Mouse (Mus musculus) liver, embryonic 15.5 days (tissue): ENCODE data around the gene Ssr2. TPM values are rescaled to one million over a fixed set of nuclear protein-coding genes. Genes with fewer than 3 reads are reported as not detected.

ENCODE experiments used
- ATAC-seq: fragments of 200-750 bp; cut with Nextera tagmentation; 2 replicates; pipeline ENCODE4 v1.8.0; 2017; ENCODE audit warnings: moderate number of reproducible peaks, mild to moderate bottlenecking, moderate library complexity; ENCODE audit not compliant: insufficient read depth
- H3K27ac ChIP-seq: fragments of 300-500 bp; sonication (generic); replicated peaks from 2 replicates; pipeline ENCODE4 v1.5.1; 2015; ENCODE audit warnings: mild to moderate bottlenecking, inconsistent platforms
- H3K27me3 ChIP-seq: fragments of 300-500 bp; sonication (generic); 2 replicates; pipeline ENCODE4 v1.6.1; 2015; ENCODE audit warnings: mild to moderate bottlenecking, inconsistent platforms
- H3K36me3 ChIP-seq: fragments of 300-500 bp; sonication (generic); replicated peaks from 2 replicates; pipeline ENCODE4 v1.6.1; 2015; ENCODE audit warnings: moderate library complexity, mild to moderate bottlenecking, inconsistent platforms
- H3K4me1 ChIP-seq: fragments of 300-500 bp; sonication (generic); replicated peaks from 2 replicates; pipeline ENCODE4 v1.6.1; 2015; ENCODE audit warnings: inconsistent platforms
- H3K4me2 ChIP-seq: fragments of 300-500 bp; sonication (generic); 2 replicates; pipeline ENCODE4 v1.6.1; 2015; ENCODE audit warnings: moderate library complexity, mild to moderate bottlenecking, inconsistent platforms
- H3K4me3 ChIP-seq: fragments of 300-500 bp; sonication (generic); replicated peaks from 2 replicates; pipeline ENCODE4 v1.5.1; 2015; ENCODE audit warnings: mild to moderate bottlenecking, inconsistent platforms
- H3K9ac ChIP-seq: fragments of 300-500 bp; sonication (generic); 2 replicates; pipeline ENCODE4 v1.6.1; 2015; ENCODE audit warnings: moderate library complexity, mild to moderate bottlenecking, inconsistent platforms
- H3K9me3 ChIP-seq: fragments of 300-500 bp; sonication (generic); replicated peaks from 2 replicates; pipeline ENCODE4 v1.6.1; 2016; ENCODE audit warnings: inconsistent platforms
- WGBS: fragments of 180-500 bp; shearing (Covaris S2); methylation state at CpG from one replicate; pipeline ENCODE4 v1.1.7; 2015; ENCODE audit warnings: mixed read lengths; ENCODE audit not compliant: insufficient replicate concordance; 5-methylcytosine and 5-hydroxymethylcytosine counted together
- polyA plus RNA-seq: library from polyadenylated mRNA; unstranded; fragments of >200 nt; fragmentation: Nextera tagmentation; extraction: Ambion mirVana; gene quantifications from 2 replicates; pipeline ENCODE4 v1.2.1, GENCODE M21; 2015

Ssr2 gene
- polyA plus RNA-seq, 1 experiment from 2014 or later, result 190 TPM

DNA sequence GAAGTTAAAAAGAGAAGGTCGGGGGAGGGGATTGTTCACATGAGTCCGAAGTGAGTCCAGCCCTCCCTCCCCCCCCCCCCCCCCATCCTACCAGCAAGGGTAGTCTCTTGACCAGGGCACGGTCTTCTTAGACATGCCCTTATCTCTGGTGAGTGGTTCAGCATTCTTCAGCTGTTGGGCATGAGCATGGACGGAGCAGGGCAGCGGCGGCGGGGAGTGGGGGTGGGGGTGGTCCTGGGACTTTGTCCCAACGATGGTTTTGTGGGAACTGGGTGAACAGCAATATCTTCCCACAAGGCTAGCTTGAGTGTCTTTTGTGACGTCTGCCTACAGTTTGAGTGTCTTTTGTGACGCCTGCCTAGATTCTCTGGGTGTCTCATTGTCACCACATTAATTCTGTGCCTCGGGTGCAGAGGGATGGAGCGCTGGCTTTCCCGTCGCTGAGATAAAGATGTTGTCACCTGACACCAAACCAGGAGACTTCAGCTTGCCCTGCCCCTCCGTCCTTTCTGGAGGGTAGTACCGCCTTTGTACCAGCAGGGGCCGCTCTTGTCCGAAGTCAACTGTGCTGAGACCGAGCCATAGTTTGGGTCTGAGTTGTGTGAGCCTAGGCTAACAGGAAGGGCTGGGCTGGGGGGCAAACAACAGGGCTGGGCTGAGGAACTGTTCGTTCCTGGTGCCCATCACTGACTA is 31.5 kb downstream of the Ssr2 start:
- H3K9ac ChIP-seq, result no peak overlapping the region
- H3K9me3 ChIP-seq, result no peaks in the 10 kb centered on the region
- under 1% methylated on average over 20 of the region's 20 CpGs for WGBS
- ATAC-seq, result peak; percentile 74
- peaks cover 28% of the 10 kb centered on the region for H3K4me1 ChIP-seq
- H3K4me2 ChIP-seq, result peak overlapping the region; percentile 53
- H3K27me3 ChIP-seq, result no peaks in the 10 kb centered on the region
- H3K4me3 ChIP-seq, result peak overlapping the region; percentile 21
- no peak overlapping the region for H3K27ac ChIP-seq
- no peaks in the 10 kb centered on the region for H3K36me3 ChIP-seq

DNA sequence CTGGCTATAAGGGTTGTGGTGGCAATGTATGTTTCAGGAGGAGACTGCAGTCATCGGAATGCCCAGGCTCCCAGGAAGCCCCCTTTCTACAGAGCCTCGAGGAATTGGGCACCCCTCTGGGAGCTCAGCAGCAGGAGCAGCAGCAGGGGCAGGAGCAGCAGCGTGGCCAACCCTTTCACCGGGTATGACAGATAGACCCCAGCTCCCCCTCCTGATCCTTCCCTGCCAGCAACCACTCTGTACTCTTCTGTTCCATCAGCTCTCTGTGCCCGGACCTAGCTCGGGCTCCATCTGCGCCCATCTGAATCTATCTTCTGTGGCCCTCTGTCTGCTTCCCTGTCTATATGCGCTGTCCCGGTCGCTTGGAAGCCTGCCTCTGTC is 32.1 kb downstream of the Ssr2 start:
- no peaks in the 10 kb centered on the region for H3K27me3 ChIP-seq
- no peak overlapping the region for H3K9ac ChIP-seq
- H3K36me3 ChIP-seq, result no peaks in the 10 kb centered on the region
- peak overlapping the region; percentile 53 for H3K4me2 ChIP-seq
- no peak overlapping the region for H3K27ac ChIP-seq
- H3K9me3 ChIP-seq, result no peaks in the 10 kb centered on the region
- peak overlapping the region; percentile 14 for H3K4me3 ChIP-seq
- 18% methylated on average over 10 of the region's 10 CpGs for WGBS
- peaks cover 28% of the 10 kb centered on the region for H3K4me1 ChIP-seq
- 0 out of 2 replicates have a peak, but pooled peaks have one; percentile 8 for ATAC-seq

DNA sequence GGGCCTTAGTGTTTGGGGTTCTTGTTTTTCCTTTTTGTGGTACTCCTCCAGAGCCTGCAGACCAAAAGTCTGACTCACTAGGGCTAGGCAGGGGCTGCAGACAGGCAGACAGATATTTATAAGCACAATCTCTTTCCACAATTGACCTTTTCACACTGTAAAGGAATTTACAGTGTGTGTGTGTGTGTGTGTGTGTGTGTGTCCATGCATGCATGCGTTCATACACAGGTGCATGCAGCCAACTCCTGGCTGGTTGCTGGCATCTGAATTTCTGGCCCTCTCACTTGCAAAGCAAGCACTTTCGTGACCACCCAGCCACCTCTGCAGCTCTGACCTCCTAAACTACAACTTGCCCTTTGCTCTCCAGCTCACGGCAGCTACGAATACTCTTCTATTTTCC is 33.4 kb downstream of the Ssr2 start:
- H3K4me1 ChIP-seq, result peaks cover 21% of the 10 kb centered on the region
- H3K36me3 ChIP-seq, result no peaks in the 10 kb centered on the region
- H3K4me2 ChIP-seq, result no peak overlapping the region
- no peak overlapping the region for H3K27ac ChIP-seq
- 60% methylated on average over 4 of the region's 4 CpGs for WGBS
- H3K27me3 ChIP-seq, result no peaks in the 10 kb centered on the region; the same call in 1 of the 2 replicates
- no peak overlapping the region for H3K4me3 ChIP-seq
- H3K9ac ChIP-seq, result no peak overlapping the region; the same call in 1 of the 2 replicates
- ATAC-seq, result no peak
- H3K9me3 ChIP-seq, result no peaks in the 10 kb centered on the region

DNA sequence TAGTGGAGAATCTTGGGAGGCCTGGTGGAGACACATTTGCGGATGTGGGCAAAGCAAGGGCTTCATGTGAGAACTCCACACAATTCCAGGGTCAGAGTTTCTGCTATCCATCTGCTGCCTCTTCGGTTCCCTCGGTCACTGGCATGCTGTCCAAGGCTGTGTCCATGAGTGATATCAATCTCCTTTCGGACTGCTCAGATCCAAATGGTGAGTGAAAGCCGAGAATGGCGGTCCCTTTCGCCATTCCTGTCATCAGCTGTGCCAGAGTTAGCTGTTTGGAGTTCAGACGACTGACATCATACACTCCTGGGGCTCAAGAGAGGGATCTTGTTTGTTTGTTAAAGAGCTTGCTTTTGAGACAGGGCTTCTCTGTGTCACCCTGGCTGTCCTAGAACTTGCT is 38.7 kb downstream of the Ssr2 start:
- no peaks in the 10 kb centered on the region; the same call in 1 of the 2 replicates for H3K27me3 ChIP-seq
- H3K36me3 ChIP-seq, result no peaks in the 10 kb centered on the region
- no peak for ATAC-seq
- no peak overlapping the region for H3K4me3 ChIP-seq
- no peak overlapping the region for H3K27ac ChIP-seq
- H3K4me1 ChIP-seq, result peaks cover 33% of the 10 kb centered on the region
- no peak overlapping the region for H3K4me2 ChIP-seq
- no peaks in the 10 kb centered on the region for H3K9me3 ChIP-seq
- H3K9ac ChIP-seq, result no peak overlapping the region
- WGBS, result 71% methylated on average over 8 of the region's 8 CpGs

DNA sequence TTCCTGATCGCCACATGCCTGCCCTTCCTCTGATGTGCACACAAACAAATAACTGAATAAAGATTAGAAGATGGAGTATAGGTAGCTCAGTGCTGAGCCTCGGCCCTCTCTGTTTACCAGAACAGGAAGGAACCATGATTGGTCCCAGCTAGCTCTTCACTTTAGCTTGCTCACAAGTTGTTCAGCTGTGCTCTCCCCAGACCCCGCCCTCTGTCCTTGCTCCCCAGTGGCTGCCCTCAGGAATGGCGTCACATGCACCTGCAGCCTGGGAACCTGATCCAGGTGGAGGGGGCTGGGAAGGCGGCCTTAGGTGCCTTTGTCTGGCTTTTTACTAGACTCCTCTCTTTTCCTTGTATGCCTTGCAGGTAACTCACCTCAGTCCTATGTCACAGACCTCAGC is 39.4 kb downstream of the Ssr2 start:
- ATAC-seq, result no peak
- no peak overlapping the region for H3K27ac ChIP-seq
- H3K4me3 ChIP-seq, result no peak overlapping the region
- H3K9ac ChIP-seq, result no peak overlapping the region
- H3K36me3 ChIP-seq, result no peaks in the 10 kb centered on the region
- no peaks in the 10 kb centered on the region; the same call in 1 of the 2 replicates for H3K27me3 ChIP-seq
- H3K9me3 ChIP-seq, result no peaks in the 10 kb centered on the region
- no peak overlapping the region for H3K4me2 ChIP-seq
- WGBS, result 58% methylated on average over 5 of the region's 5 CpGs
- H3K4me1 ChIP-seq, result peaks cover 40% of the 10 kb centered on the region

DNA sequence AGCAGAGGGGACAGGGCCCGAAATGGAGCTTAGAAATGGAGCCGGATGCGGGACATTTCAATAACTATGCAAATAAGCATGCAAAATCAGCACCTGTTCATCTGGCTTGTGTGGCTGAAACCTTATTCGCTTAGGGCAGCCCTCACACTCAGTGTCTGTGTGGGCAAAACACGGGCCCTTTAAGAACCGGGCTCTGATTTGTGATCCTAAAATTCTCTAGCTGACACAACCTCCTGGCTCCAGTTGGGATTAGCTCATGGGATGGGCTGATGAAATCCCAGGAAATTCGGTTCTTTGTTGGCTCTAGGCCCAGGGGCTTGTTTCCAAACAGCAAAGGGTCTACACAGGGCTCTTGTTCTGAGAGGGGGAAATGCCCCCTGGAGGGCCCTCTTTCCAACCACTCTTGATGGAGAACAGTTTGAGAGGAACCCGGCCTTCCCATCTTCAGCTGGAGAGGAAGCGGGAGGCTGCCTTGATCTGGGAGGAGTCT is 40.3 kb downstream of the Ssr2 start:
- H3K9ac ChIP-seq, result no peak overlapping the region
- H3K27ac ChIP-seq, result no peak overlapping the region
- no peaks in the 10 kb centered on the region for H3K9me3 ChIP-seq
- no peak for ATAC-seq
- H3K4me3 ChIP-seq, result no peak overlapping the region
- peaks cover 7% of the 10 kb centered on the region; the same call in 1 of the 2 replicates for H3K27me3 ChIP-seq
- H3K4me1 ChIP-seq, result peaks cover 48% of the 10 kb centered on the region
- H3K36me3 ChIP-seq, result no peaks in the 10 kb centered on the region
- H3K4me2 ChIP-seq, result no peak overlapping the region
- WGBS, result 59% methylated on average over 9 of the region's 9 CpGs

DNA sequence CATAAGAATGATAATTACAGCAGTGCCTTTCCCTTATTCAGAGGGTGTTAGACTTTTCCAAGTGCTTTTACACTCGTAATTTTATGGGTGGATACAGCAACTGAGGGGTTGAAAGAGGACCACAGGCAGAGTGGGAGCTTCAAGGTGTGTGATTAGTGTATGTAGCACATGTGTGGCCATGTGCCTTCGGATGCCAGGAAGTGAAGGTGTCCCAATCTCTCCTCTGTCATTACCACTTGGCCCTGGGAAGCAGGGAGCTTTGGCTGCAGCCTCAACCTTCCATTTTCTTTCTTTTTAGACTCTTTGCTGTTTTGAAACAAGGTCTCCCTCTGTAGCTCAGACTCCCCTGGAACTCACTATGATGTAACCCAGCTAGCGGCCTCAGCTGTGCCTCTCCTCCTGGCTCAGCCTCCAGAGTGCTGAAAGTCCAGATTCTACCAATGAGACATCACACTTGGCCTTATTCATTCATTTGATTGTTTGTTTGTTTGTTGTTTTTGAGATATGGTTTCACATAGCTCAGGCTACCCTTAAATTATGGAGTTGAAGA is 41.4 kb downstream of the Ssr2 start:
- 60% methylated on average over 3 of the region's 3 CpGs for whole genome bisulfite sequencing
- Histone ChIP-seq H3K9me3 (no peaks in the 10 kb centered on the region), H3K4me1 (peaks cover 59% of the 10 kb centered on the region), H3K4me2 (no peak overlapping the region), H3K27me3 (peaks cover 8% of the 10 kb centered on the region; the same call in 1 of the 2 replicates), H3K27ac (no peak overlapping the region), H3K36me3 (no peaks in the 10 kb centered on the region), H3K4me3 (no peak overlapping the region), H3K9ac (no peak overlapping the region)
- ATAC-seq, result no peak

DNA sequence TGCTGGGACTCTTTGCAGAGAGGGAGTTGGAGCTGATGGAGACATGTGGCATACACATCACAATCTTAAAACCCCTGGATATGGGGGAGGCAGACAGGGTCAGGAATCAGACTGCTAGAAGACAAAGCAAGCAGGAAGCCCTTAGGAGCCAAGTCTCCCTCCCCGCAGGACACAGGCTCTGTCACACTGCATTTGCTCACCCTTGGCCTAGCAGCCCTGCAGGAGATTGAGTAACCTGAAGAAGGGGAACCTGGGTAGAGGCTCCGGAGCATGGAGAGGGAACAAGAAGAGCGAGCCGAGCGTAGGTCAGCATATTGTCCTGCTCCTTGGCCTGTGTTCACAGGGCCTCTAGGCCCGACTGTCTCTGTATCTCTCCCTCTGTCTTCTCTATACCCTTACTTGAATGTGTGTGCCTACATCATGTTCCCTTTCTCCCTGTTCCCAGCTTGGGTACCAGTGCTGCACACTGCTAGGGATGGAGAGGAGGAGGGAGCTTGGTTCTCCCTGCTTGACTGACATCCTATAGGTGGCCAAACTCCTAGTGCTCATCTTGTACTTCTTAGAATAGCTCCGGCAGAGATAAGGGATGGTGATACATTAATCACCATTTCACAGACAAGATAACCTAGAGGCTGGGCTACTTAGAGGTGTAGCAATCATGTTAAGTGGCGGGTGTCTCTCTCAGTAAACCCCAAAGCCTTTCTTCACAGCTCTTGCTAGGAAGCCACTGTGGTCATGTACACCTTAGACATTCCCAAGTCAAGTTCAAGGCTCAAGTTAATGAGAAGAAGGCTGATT is 42.6 kb downstream of the Ssr2 start:
- ATAC-seq, result peak; percentile 11; the same call in 1 of the 2 replicates
- peaks cover 71% of the 10 kb centered on the region for H3K4me1 ChIP-seq

DNA sequence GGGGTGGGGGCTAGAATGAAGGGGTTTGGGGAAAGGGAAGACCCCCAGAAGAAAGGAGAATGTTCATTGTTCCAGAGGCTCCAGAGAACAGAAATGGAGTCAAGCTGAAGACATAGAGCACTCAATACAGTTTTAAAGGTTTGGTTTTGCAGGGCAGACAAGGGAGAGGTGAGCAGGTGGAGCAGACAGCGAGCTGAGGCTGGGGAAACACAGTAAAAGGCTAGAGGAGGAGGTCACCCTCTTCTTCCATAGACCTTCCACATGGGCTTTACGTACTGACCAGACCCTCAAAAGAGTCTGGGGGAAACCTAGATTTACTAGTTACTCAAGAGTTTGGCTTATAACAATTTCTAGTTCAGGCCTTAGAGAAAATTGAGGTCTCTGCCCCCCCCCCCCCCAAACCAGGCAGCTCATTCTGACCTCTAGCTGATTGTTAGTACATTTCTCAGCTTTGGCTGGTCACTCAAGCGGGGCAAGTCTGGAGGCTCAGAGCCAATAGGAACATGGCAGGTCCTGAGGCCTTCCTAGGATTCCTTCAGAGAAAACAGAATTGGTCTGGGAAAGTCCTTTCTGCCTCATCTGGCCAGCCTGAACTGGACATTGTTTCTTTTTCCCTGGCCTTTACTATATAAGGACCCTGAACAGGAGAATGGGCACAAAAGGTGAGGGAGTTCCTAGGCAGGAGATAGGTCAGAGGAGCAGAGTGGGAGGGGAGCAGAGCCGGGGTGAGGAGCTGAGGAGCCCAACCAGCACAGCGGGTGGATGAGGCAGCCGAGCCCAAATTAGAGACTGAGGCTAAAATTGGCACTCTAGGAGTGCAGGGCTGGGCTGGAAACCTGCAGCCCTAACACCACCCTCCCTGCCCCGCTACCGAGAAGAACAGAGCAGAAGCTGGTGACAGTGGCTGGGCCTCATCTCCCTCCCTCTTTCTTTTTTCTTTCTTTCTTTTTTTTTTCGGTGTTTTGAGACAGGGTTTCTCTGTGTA is 43.7 kb downstream of the Ssr2 start:
- no peak for ATAC-seq
- no peak overlapping the region for H3K27ac ChIP-seq
- no peak overlapping the region for H3K4me3 ChIP-seq
- 0 out of 2 replicates have a peak, but pooled peaks cover 8% of the 10 kb centered on the region for H3K27me3 ChIP-seq
- no peaks in the 10 kb centered on the region for H3K9me3 ChIP-seq
- WGBS, result 32% methylated on average over 9 of the region's 9 CpGs
- H3K36me3 ChIP-seq, result 0 out of 2 replicates have a peak, but pooled peaks cover 3% of the 10 kb centered on the region
- H3K9ac ChIP-seq, result no peak overlapping the region
- H3K4me1 ChIP-seq, result peaks cover 82% of the 10 kb centered on the region
- no peak overlapping the region; the same call in 1 of the 2 replicates for H3K4me2 ChIP-seq

More for the DNA sequence above, 42.6 kb downstream of the Ssr2 start:
- peak overlapping the region; percentile 19; the same call in 1 of the 2 replicates for H3K27ac ChIP-seq
- 0 out of 2 replicates have a peak, but pooled peaks cover 8% of the 10 kb centered on the region for H3K27me3 ChIP-seq
- no peaks in the 10 kb centered on the region for H3K36me3 ChIP-seq
- no peak overlapping the region for H3K4me3 ChIP-seq
- H3K9ac ChIP-seq, result no peak overlapping the region
- no peaks in the 10 kb centered on the region for H3K9me3 ChIP-seq
- H3K4me2 ChIP-seq, result no peak overlapping the region
- 50% methylated on average over 8 of the region's 8 CpGs for WGBS
